Mouse (Mus musculus) kidney, adult 11 months (tissue): ENCODE measurements at regions not wholly inside any gene's neighbourhood (a gene's known extent, or its start where the extent isn't known, plus 50 kb on each side); places are given as distances from the start of the nearest gene placed in this dataset.

Experiments used
- DNase-seq: peaks from one replicate; pipeline ENCODE4 v3.0.0; 2022

- DNase-seq: no peak
These were observed 583.9 kb downstream of the Cetn3 start for GRCm38 (mm10) chr13:82366768-82367167.

- no peak for DNase-seq
These were observed 588.7 kb downstream of the Cetn3 start for GRCm38 (mm10) chr13:82371579-82371978.

GRCm38 (mm10) chr13:82372612-82373011, 589.7 kb downstream of the Cetn3 start:
- DNase-seq: no peak

GRCm38 (mm10) chr13:82392908-82393307, 610.0 kb downstream of the Cetn3 start:
- no peak for DNase-seq

- DNase-seq: no peak
These were observed 610.6 kb downstream of the Cetn3 start for GRCm38 (mm10) chr13:82393496-82393895.

- DNase-seq: no peak
These were observed 630.8 kb downstream of the Cetn3 start for GRCm38 (mm10) chr13:82413677-82414076.

- no peak for DNase-seq
These were observed 638.1 kb downstream of the Cetn3 start for GRCm38 (mm10) chr13:82420966-82421365.

GRCm38 (mm10) chr13:82423911-82424654, 641.2 kb downstream of the Cetn3 start:
- DNase-seq: no peak

- DNase-seq: no peak
These were observed 642.0 kb downstream of the Cetn3 start for GRCm38 (mm10) chr13:82424732-82425341.

GRCm38 (mm10) chr13:82432411-82432810, 649.5 kb downstream of the Cetn3 start:
- DNase-seq: no peak

- no peak for DNase-seq
These were observed 656.4 kb downstream of the Cetn3 start for GRCm38 (mm10) chr13:82439294-82439693.

GRCm38 (mm10) chr13:82453650-82454049, 670.8 kb downstream of the Cetn3 start:
- no peak for DNase-seq

- no peak for DNase-seq
These were observed 700.5 kb downstream of the Cetn3 start for GRCm38 (mm10) chr13:82483265-82483929.

- DNase-seq: no peak
These were observed 713.7 kb downstream of the Cetn3 start for GRCm38 (mm10) chr13:82496606-82497005.

GRCm38 (mm10) chr13:82508176-82508575, 725.3 kb downstream of the Cetn3 start:
- DNase-seq: no peak

- DNase-seq: no peak
These were observed 726.6 kb downstream of the Cetn3 start for GRCm38 (mm10) chr13:82509512-82509911.
